Mouse (Mus musculus) heart, embryonic 11.5 days (tissue): ENCODE data around the gene Gm8994. TPM values are rescaled to one million over a fixed set of nuclear protein-coding genes. Genes with fewer than 3 reads are reported as not detected.
"Not testable (repeated sequence)": the region's sequence is repeated elsewhere in the genome, so short reads cannot be mapped to it uniquely, and the experiment has no call there.

Experiments used
- ATAC-seq: fragments of 200-750 bp; cut with Nextera tagmentation; replicated peaks from 2 replicates; pipeline ENCODE4 v1.8.0; 2017; ENCODE audit warnings: moderate library complexity; ENCODE audit not compliant: insufficient number of reproducible peaks, low FRiP score, low TSS enrichment
- H3K27ac ChIP-seq: fragments of 300-500 bp; sonication (generic); 2 replicates; pipeline ENCODE4 v1.5.1; 2014; ENCODE audit warnings: mild to moderate bottlenecking, low read depth, low read length
- H3K27me3 ChIP-seq: fragments of 300-500 bp; sonication (generic); 2 replicates; pipeline ENCODE4 v1.6.1; 2014; ENCODE audit warnings: mild to moderate bottlenecking, low read length, mixed read lengths; ENCODE audit not compliant: control insufficient read depth, insufficient read depth
- H3K36me3 ChIP-seq: fragments of 300-500 bp; sonication (generic); 2 replicates; pipeline ENCODE4 v1.6.1; 2014; ENCODE audit warnings: mild to moderate bottlenecking, low read length, moderate library complexity, mixed read lengths; ENCODE audit not compliant: control insufficient read depth, insufficient read depth
- H3K4me1 ChIP-seq: fragments of 300-500 bp; sonication (generic); 2 replicates; pipeline ENCODE4 v1.6.1; 2014; ENCODE audit warnings: low read length; ENCODE audit not compliant: control insufficient read depth, insufficient read depth
- H3K4me2 ChIP-seq: fragments of 300-500 bp; sonication (generic); 2 replicates; pipeline ENCODE4 v1.6.1; 2014; ENCODE audit warnings: mild to moderate bottlenecking, moderate library complexity
- H3K4me3 ChIP-seq: fragments of 300-500 bp; sonication (generic); 2 replicates; pipeline ENCODE4 v1.5.1; 2014; ENCODE audit warnings: low read depth, low read length
- H3K9ac ChIP-seq: fragments of 300-500 bp; sonication (generic); 2 replicates; pipeline ENCODE4 v1.6.1; 2014; ENCODE audit warnings: mild to moderate bottlenecking, low read depth, low read length, moderate library complexity
- H3K9me3 ChIP-seq: fragments of 300-500 bp; sonication (generic); replicated peaks from 2 replicates; pipeline ENCODE4 v1.6.1; 2016; ENCODE audit warnings: low read length; ENCODE audit not compliant: control insufficient read depth
- WGBS: fragments of 180-500 bp; shearing (Covaris S2); extraction: QIAGEN DNeasy Blood & Tissue Kit; methylation state at CpG from one replicate; pipeline ENCODE4 v1.1.7; 2014; ENCODE audit not compliant: insufficient replicate concordance; 5-methylcytosine and 5-hydroxymethylcytosine counted together
- polyA plus RNA-seq: library from polyadenylated mRNA; unstranded; fragments of >200 nt; fragmentation: Nextera tagmentation; extraction: Ambion mirVana; gene quantifications from 2 replicates; pipeline ENCODE4 v1.2.1, GENCODE M21; 2014

The Gm8994 gene
- polyA plus RNA-seq: not detected in 2 replicates

- H3K4me1 ChIP-seq, H3K27ac ChIP-seq, H3K36me3 ChIP-seq, H3K27me3 ChIP-seq, H3K4me2 ChIP-seq, H3K9me3 ChIP-seq, ATAC-seq, H3K4me3 ChIP-seq, H3K9ac ChIP-seq: not testable (repeated sequence)
- WGBS: 94% methylated on average over 4 of the region's 4 CpGs
Observed at GRCm38 (mm10) chr6:136327239-136327638, at the start of gene Gm8994. TSS of gene Gm8994 (plus strand) at chr6:136327539.

DNA sequence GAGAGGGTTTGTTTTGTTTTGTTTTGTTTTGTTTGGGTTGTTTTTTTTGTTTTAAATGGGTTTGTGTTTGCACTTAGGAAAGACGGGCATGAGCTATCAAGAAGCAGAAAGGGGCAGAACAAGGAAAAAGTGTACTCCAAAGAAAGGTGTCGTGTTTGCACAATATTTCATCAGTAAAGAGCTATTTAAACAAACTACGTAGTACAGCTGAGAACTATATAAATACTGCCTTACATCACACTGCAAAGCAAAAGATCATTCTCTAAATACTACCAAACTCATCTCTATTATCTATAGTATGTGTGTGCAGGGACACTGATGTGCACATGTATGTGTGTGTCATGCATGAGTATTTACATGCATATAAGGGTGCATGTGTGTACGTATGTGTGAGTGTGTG, 49.7 kb upstream of the Gm8994 start:
- Histone ChIP-seq H3K9me3 (no peaks in the 10 kb centered on the region), H3K27me3 (no peaks in the 10 kb centered on the region), H3K36me3 (no peaks in the 10 kb centered on the region), H3K9ac (no peak overlapping the region), H3K4me3 (no peak overlapping the region), H3K4me2 (no peak overlapping the region), H3K27ac (no peak overlapping the region), H3K4me1 (no peaks in the 10 kb centered on the region)
- WGBS: 73% methylated on average over 4 of the region's 4 CpGs
- ATAC-seq: no peak

- Histone ChIP-seq H3K9ac (no peak overlapping the region), H3K36me3 (no peaks in the 10 kb centered on the region), H3K4me3 (no peak overlapping the region), H3K9me3 (no peaks in the 10 kb centered on the region), H3K27me3 (no peaks in the 10 kb centered on the region), H3K4me1 (no peaks in the 10 kb centered on the region), H3K27ac (no peak overlapping the region), H3K4me2 (no peak overlapping the region)
- no peak for ATAC-seq
- WGBS: 68% methylated on average over 8 of the region's 8 CpGs
Observed at GRCm38 (mm10) chr6:136284565-136284964, 42.8 kb upstream of the Gm8994 start.

- WGBS: 43% methylated on average over 11 of the region's 11 CpGs
- no peak overlapping the region for H3K27ac ChIP-seq
- H3K4me1 ChIP-seq: no peaks in the 10 kb centered on the region
- H3K4me2 ChIP-seq: no peak overlapping the region
- no peaks in the 10 kb centered on the region for H3K9me3 ChIP-seq
- H3K9ac ChIP-seq: no peak overlapping the region
- no peak for ATAC-seq
- H3K27me3 ChIP-seq: no peaks in the 10 kb centered on the region
- no peaks in the 10 kb centered on the region for H3K36me3 ChIP-seq
- H3K4me3 ChIP-seq: no peak overlapping the region
Observed at GRCm38 (mm10) chr6:136286180-136286579, 41.2 kb upstream of the Gm8994 start.

DNA sequence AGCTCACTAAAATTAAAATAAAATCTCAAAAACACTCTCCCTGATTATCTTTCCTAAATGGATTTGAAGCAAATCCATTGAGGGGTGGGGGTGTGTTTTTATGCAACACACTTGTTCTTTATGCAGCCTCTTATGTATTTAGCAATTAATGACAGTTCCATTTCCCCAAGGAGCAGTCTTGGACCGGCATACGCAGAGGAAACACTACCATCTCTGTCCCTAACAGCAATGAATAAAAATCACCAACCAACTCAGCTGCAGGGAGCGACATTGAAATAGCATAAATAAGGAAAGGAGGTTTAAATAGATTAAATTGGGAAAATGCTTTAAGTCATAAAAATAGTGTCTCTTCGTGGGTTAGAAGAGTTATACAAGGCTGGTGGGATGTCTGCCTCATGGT, 40.8 kb upstream of the Gm8994 start:
- Histone ChIP-seq H3K27me3 (no peaks in the 10 kb centered on the region), H3K9me3 (no peaks in the 10 kb centered on the region)
- WGBS: 84% methylated on average over 4 of the region's 4 CpGs

DNA sequence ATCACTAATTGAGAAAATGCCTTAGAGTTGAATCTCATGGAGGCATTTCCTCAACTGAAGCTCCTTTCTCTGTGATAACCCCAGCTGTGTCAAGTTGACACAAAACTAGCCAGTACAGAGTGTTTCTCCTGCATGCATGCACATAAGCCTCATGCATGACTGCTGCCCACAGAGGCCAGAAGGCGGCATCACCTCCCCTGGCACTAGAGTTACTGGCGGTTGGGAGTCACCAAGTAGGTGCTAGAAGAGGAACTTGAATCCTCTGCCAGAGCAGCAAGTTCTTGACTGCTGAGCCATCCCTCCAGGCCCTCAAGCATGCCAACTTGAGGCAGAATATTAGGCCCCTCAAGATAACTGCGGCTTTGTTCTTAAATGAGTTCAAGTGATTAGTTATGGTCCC, 35.9 kb upstream of the Gm8994 start:
- Histone ChIP-seq H3K4me1 (no peaks in the 10 kb centered on the region), H3K9ac (no peak overlapping the region), H3K9me3 (no peaks in the 10 kb centered on the region), H3K4me3 (no peak overlapping the region), H3K27me3 (no peaks in the 10 kb centered on the region), H3K27ac (no peak overlapping the region), H3K36me3 (no peaks in the 10 kb centered on the region), H3K4me2 (no peak overlapping the region)
- no peak for ATAC-seq
- WGBS: 84% methylated on average over 3 of the region's 3 CpGs

More for the DNA sequence above, 40.8 kb upstream of the Gm8994 start:
- Histone ChIP-seq H3K9ac (no peak overlapping the region), H3K4me1 (no peaks in the 10 kb centered on the region), H3K27ac (no peak overlapping the region), H3K4me3 (no peak overlapping the region), H3K4me2 (no peak overlapping the region), H3K36me3 (no peaks in the 10 kb centered on the region)
- no peak for ATAC-seq

DNA sequence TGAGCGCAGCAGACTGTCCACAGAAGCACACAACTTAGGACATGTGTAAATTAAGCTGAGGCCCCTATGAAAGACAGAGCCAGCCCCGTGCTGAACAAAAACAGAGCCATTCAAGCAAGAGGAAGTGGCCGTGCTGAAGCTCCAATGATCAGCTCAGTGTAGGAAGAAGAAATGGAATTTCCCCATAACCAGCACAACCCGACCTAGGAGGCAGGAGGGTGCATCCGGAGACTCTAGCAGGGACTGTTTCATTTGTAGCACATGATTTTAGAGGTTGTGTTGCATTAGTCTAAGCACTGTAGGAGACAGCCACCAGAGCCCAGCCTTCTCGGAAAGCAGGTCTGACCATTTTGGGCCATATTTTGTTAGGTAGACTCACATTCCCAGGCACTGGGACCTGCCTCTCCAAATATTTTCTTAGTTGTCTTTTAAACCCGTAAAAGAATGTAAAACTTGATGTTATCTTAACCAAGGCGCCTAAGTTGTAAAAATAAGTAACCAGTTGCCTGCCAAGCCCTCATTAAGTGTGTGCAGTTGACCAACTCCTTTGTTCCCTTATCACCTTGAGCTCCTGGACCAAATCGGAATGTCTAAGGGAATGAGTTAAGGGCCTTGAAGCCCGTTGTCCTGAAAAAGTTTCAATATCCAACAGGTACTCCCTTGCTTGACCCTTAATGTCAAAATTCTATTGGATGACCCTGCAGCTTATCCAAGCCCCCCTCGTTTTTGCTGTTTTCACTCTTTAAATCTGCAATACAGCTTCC, 35.2 kb upstream of the Gm8994 start:
- no peaks in the 10 kb centered on the region for H3K4me1 ChIP-seq
- 73% methylated on average over 11 of the region's 11 CpGs for WGBS

DNA sequence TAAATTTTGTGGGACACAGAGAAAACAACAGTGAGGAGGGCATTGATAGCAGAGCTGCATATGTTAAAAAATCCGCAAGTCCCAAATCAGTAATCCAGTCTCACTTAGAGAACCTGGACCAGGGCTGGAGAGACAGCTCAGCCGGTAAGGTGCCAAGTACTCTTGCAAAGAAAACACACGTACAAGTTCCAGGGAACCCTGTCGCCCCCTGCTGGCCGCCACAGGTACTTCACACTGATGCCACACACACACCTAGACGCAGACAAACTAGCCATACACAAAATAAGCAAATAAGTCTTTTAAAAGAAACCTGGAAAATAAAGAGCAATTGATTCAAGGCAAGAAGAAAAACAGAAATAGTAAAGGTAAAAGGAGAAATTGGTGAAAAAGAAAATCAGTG, 33.6 kb upstream of the Gm8994 start:
- 77% methylated on average over 6 of the region's 6 CpGs for whole genome bisulfite sequencing
- Histone ChIP-seq H3K36me3 (no peaks in the 10 kb centered on the region), H3K9me3 (no peaks in the 10 kb centered on the region), H3K27ac (no peak overlapping the region), H3K4me3 (no peak overlapping the region), H3K27me3 (no peaks in the 10 kb centered on the region), H3K4me2 (no peak overlapping the region), H3K9ac (no peak overlapping the region), H3K4me1 (no peaks in the 10 kb centered on the region)
- ATAC-seq: no peak

More for the DNA sequence above, 35.2 kb upstream of the Gm8994 start:
- Histone ChIP-seq H3K27ac (no peak overlapping the region), H3K9me3 (no peaks in the 10 kb centered on the region), H3K4me3 (no peak overlapping the region), H3K4me2 (no peak overlapping the region), H3K27me3 (no peaks in the 10 kb centered on the region), H3K9ac (no peak overlapping the region), H3K36me3 (no peaks in the 10 kb centered on the region)
- ATAC-seq: no peak

DNA sequence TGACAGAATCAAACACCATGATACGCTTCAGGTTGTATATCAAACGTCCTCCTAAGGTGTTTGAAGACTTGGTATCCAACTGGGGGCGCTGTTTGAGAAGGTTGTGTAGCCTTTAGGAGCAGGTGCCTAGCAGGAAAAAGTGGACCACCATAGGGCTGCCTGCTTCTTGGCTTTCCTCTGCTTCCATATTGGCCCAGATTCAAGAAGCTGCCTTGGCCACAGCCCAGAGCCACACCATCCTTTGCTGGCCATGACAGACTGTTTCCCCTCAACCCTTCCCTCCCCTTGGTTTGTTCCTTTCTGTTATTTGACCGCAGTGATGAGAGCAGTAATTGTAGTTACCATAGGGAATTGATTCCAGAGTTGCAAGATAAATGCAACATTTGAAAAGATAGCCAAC, 31.5 kb upstream of the Gm8994 start:
- no peak for ATAC-seq
- Histone ChIP-seq H3K4me3 (no peak overlapping the region), H3K27ac (no peak overlapping the region), H3K9ac (no peak overlapping the region), H3K4me2 (no peak overlapping the region), H3K36me3 (no peaks in the 10 kb centered on the region), H3K4me1 (no peaks in the 10 kb centered on the region), H3K9me3 (no peaks in the 10 kb centered on the region), H3K27me3 (no peaks in the 10 kb centered on the region)
- 80% methylated on average over 4 of the region's 4 CpGs for WGBS
